Mouse (Mus musculus) skeletal muscle tissue, adult 2 months (tissue): Measurements from ENCODE around the gene Lrrc29.
"Not testable (repeated sequence)": the region's sequence is repeated elsewhere in the genome, so short reads cannot be mapped to it uniquely, and the experiment has no call there.

Experiments used
- DNase-seq: peaks from one replicate; pipeline ENCODE4 v3.0.0-alpha.2; 2012; ENCODE audit warnings: low read depth, low spot score

The Lrrc29 gene

GRCm38 (mm10) chr8:105311718-105312117 is 14.4 kb downstream of the Lrrc29 start:
- no peak for DNase-seq

- no peak for DNase-seq
Observed at GRCm38 (mm10) chr8:105310118-105310517, 16.0 kb downstream of the Lrrc29 start.

- DNase-seq, result no peak
Observed at GRCm38 (mm10) chr8:105309142-105309847, 16.8 kb downstream of the Lrrc29 start.

GRCm38 (mm10) chr8:105308428-105308827 is 17.6 kb downstream of the Lrrc29 start:
- no peak for DNase-seq

DNA sequence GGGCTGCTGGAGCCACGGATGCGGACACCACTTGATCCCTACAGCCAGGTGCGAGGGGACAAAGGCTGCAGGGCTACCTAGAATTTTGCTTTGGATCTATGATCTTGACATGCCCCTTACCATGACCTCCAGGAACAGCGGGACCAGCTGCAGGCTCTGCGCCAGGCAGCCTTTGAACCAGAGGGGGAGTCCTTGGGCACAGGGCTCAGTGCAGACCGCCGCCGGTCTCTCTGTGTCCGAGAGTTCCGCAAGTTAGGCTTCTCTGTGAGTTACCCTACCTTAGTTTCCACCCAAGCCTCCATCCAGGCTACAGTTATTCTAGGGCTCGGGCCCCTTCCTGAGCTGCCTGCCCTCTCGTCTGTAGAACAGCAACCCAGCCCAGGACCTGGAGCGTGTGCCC is 18.4 kb downstream of the Lrrc29 start:
- no peak for DNase-seq

DNA sequence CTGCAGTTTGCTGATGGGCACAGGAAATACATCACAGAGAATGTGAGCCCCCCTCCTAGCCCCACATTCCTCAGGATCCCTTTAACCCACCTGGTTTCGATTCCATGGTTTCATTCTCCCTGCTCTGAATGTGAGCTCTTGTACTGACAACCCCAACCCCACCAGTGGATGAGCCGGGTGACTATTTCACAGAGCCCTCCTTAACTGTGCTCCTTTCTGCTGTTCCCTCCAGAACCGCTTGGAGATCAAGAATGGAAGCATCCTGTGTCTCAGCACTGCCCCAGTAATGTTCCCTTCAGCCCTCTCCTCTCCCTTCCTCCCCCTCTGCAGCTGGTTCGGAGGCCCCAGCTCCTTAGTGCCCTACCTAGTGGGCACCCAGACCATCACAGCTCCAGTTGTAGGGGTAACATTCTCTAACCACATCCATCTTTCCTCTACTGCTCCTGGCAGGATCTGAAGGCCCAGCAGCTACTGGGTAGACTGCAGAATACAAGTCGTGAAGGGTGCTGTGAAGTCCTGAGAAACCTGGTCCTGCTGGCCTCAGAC is 19.9 kb downstream of the Lrrc29 start:
- no peak for DNase-seq

- DNase-seq, result no peak
Observed at GRCm38 (mm10) chr8:105305211-105306145, 20.6 kb downstream of the Lrrc29 start, which contains the start of gene Elmo3. Elmo3 (plus strand) TSS chr8:105305601.

DNA sequence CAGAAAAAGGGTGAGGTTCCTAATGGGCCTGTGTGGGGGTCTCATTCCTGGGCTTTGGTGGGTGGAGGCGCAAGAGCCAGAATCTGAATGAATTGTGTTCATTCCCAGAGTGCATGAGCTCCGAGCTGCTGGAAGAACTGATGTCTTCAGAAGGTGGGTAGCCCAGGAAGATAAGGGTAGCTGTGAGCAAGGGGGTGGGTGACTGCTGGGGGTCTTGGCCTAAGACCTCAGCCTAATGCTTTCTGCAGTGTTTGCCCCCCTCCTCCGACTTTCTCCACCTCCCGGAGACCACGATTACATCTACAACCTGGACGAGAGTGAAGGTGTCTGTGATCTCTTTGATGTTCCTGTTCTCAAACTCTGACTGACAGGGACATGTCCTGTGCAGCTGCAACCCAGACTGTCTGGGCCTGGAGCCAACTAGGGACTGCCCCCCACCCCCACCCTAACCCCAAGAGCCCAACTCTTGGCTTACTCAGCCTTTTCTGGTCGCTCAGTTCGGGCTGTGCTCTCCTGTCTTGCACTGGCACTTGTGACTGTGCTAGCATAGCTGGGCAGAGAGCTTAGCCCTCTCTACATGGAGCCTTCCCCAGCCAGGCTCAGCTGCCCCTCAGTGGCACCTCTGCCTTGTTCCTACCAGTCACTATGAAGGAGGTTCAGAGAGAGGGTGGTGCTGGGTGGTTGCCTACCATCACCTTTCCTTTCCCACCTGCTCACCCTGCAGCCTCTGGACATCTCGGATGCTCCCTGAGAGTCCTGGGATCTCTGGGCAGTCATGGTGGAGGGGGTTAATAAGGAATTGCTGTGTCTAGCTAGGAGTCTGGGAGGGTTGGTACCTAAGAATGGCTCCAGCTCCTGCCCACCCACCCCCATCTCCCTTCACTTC is 21.5 kb downstream of the Lrrc29 start:
- DNase-seq, result peak; percentile 77

DNA sequence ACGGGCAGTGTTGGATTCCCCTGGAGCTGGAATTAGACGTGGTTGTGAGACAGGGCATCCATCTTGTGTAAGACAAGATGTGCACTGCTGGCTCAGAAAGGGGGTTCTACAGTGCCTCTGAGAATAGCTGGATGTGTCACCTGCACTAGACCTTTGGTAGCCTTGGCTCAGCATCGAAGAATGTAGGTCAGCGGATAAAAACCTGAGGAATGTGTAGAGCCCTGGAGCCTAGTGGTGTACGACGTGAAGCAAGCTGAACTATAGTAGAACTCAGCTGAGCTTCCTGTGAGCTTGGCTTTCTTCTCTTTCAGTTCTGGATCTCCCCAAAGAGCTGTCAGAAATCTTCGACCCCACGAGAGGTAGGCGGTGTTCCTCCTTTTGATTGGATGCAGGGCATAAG is 22.2 kb downstream of the Lrrc29 start:
- no peak for DNase-seq

GRCm38 (mm10) chr8:105303396-105303795 is 22.7 kb downstream of the Lrrc29 start:
- no peak for DNase-seq

DNA sequence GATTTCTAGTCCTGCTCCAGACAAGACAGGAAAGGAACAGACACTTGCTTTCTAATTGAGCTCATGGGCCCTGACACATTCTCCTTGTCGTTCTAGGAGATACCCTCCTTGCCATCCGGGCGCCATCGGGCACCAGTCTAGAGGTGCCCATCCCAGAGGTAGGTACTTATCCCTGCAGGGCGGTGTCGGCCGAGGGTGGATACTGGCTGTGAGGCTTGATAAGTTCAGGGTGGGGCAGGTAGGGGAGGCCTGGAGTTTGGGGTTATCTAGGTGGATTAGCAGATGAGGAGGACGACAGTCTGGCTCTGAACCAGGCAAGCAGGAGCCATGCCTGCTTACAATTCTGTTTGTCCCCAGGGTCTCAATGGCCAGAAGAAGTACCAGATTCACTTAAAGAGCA is 26.1 kb downstream of the Lrrc29 start:
- DNase-seq, result no peak

DNA sequence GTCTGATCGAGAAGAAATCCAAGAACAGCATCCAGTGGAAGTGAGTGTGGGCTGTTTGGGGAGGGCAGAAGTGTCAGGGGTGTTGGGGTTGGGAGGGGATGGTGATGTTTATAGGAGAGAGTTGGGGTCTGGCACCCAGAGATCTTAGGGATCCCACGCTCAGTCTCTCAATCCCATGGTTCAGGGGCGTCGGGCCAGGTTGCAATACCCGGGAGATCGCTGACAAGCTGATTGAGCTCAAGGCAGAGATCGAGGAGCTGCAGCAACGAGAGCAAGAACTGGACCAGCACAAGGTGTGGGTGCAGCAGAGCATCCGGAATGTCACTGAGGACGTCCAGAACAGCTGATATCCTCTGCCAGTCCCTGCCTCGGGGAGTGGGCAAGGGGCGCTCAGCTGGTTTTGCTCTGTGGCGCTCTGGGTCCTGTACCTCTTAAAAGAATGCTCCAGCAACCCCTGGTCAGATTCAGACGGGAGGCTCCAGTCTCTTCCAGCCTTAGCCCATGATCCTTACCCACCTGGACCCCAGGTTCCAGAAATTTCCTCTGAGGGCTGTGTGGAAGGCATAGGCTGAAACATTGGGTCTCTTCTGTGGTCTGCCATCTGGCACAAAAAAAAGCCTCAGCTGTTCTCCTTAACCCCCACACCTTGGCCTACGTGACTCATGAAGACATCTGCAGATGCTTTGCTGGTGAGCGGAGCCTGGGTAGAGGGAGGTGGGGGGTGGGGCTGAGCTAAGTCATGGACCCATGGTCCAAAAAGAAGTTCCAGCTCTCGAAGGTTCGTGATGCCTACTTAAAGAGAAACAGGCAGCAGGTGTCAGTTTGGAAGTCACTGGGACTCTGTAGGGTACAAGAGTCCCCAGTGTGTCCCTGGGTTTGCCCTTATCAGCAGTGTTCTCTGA is 27.5 kb downstream of the Lrrc29 start:
- DNase-seq, result no peak

- DNase-seq, result peak; percentile 89
Observed at GRCm38 (mm10) chr8:105297511-105298192, 28.4 kb downstream of the Lrrc29 start, which contains the start of gene E2f4. E2f4 (plus strand) TSS chr8:105297663.

- DNase-seq, result no peak
Observed at GRCm38 (mm10) chr8:105295895-105296573, 30.0 kb downstream of the Lrrc29 start, which contains the start of gene Exoc3l. Exoc3l (minus strand) TSS chr8:105296101.

DNA sequence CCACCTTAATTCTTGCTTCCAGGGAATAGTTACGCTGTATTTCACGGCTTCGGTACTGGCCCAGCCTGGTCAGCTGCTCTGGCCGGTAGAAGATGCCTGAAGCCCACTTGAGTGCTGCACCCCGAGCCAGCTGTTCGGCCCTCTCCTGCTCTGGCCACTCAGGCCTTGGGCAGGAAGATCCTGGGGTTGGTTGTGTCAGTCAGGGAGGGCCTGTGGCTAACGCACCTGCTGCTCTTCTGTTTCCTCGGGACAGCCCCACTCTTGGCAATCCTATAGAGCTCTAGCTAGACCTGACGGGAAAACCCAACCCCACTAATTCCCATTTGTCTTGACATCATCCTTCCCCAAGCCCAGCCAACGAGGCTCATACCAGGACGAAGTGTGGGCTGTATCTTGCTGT is 30.8 kb downstream of the Lrrc29 start:
- no peak for DNase-seq

GRCm38 (mm10) chr8:105294776-105295175 is 31.3 kb downstream of the Lrrc29 start:
- DNase-seq, result no peak

GRCm38 (mm10) chr8:105293405-105293804 is 32.7 kb downstream of the Lrrc29 start:
- no peak for DNase-seq

DNA sequence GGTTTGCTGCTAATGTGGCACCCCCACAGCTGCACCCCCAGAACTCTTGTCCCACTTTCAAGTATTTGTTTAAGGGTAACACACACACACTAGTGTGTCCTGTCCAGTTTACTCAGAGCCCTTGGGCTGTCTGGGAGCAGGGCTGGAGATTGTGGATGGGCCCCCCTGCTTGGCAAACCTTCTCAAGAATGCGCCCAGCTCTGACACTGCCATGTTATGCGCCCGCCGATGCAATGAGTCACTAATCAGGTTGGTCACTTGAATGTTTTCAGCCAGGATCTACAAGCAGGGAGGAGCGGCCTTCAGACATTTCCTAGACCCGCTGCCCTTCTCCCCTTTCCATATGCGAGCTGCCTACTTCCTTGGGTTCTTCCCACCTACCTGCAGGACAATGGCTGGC is 33.6 kb downstream of the Lrrc29 start:
- no peak for DNase-seq

DNA sequence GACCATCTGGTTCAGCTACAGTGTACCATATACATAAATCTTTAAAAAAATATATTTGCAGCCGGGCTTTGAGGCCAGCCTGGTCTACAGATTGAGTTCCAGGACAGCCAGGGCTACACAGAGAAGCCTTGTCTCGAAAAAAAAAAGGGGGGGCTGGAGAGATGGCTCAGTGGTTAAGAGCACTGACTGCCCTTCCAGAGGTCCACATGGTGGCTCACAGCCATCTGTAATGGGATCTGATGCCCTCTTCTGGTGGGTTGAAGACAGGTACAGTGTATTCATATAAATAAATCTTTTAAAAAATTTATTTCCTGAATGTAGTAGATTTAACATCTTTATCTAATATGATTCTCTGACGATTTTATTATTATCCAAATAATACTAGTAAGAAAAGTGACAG is 34.3 kb downstream of the Lrrc29 start:
- DNase-seq, result not testable (repeated sequence)
